Mouse (Mus musculus) MEL (cell line): ENCODE measurements around the gene Krt80. TPM values are rescaled to one million over a fixed set of nuclear protein-coding genes. Genes with fewer than 3 reads are reported as not detected.

ENCODE experiments used
- DNase-seq: peaks from one replicate; pipeline ENCODE4 v3.0.0; 2011; ENCODE audit warnings: low read depth, low spot score
- H3K27ac ChIP-seq: 2 replicates; pipeline ENCODE4 v1.5.1; 2012; ENCODE audit warnings: low read depth, mild to moderate bottlenecking, control low read depth, low read length, moderate library complexity; ENCODE audit not compliant: control insufficient read depth
- H3K27me3 ChIP-seq, 2 experiments: fragments of 150-350 bp in 1 of 2; sonication (generic) in 1 of 2; 2 replicates each; pipeline ENCODE4 v1.6.1; 2012; ENCODE audit warnings: low read length in 2 of 2, mild to moderate bottlenecking in 2 of 2, improper control_type of control experiment in 1 of 2, moderate library complexity in 1 of 2; ENCODE audit not compliant: insufficient read depth in 2 of 2, control insufficient read depth in 1 of 2
- H3K36me3 ChIP-seq, 2 experiments: 2 replicates each; pipeline ENCODE4 v1.6.1; 2012 to 2014; ENCODE audit warnings: low read length in 2 of 2, improper control_type of control experiment in 1 of 2, inconsistent platforms in 1 of 2, mild to moderate bottlenecking in 1 of 2; ENCODE audit not compliant: insufficient read depth in 2 of 2, control insufficient read depth in 1 of 2
- H3K4me1 ChIP-seq, 2 experiments: fragments of 150-350 bp in 1 of 2; sonication (generic) in 1 of 2; 2 replicates each; pipeline ENCODE4 v1.6.1; 2012; ENCODE audit warnings: low read length in 2 of 2, improper control_type of control experiment in 1 of 2, mild to moderate bottlenecking in 1 of 2; ENCODE audit not compliant: insufficient read depth in 2 of 2, control insufficient read depth in 1 of 2
- H3K4me3 ChIP-seq, 2 experiments: fragments of 150-350 bp in 1 of 2; sonication (generic) in 1 of 2; 2 replicates each; pipeline ENCODE4 v1.5.1; 2012; ENCODE audit warnings: low read depth in 2 of 2, low read length in 2 of 2, mild to moderate bottlenecking in 2 of 2, moderate library complexity in 2 of 2, control low read depth in 1 of 2, improper control_type of control experiment in 1 of 2; ENCODE audit not compliant: control insufficient read depth in 1 of 2, insufficient read depth in 1 of 2
- H3K79me2 ChIP-seq: 2 replicates; pipeline ENCODE4 v1.6.1; 2012; ENCODE audit warnings: mild to moderate bottlenecking, low read length, moderate library complexity; ENCODE audit not compliant: control insufficient read depth, poor library complexity, insufficient read depth
- H3K9ac ChIP-seq: 2 replicates; pipeline ENCODE4 v1.6.1; 2012; ENCODE audit warnings: low read depth, mild to moderate bottlenecking, control low read depth, low read length, moderate library complexity; ENCODE audit not compliant: control insufficient read depth, poor library complexity, severe bottlenecking
- H3K9me3 ChIP-seq: fragments of 150-350 bp; sonication (generic); replicated peaks from 2 replicates; pipeline ENCODE4 v1.6.1; 2012; ENCODE audit warnings: mild to moderate bottlenecking, low read length, improper control_type of control experiment, moderate library complexity; ENCODE audit not compliant: insufficient read depth
- BHLHE40 ChIP-seq: IDR thresholded peaks from 2 replicates; pipeline ENCODE4 v1.6.1; 2012; ENCODE audit warnings: low read depth, mild to moderate bottlenecking, inconsistent platforms, low read length, improper control_type of control experiment, borderline replicate concordance
- CHD2 ChIP-seq: IDR thresholded peaks from 2 replicates; pipeline ENCODE4 v1.6.1; 2011; ENCODE audit warnings: low read length, improper control_type of control experiment
- E2F4 ChIP-seq: IDR thresholded peaks from 2 replicates; pipeline ENCODE4 v1.6.1; 2011; ENCODE audit warnings: low read depth, low read length, improper control_type of control experiment, borderline replicate concordance
- HCFC1 ChIP-seq: IDR thresholded peaks from 2 replicates; pipeline ENCODE4 v1.6.1; 2012; ENCODE audit warnings: low read depth, mild to moderate bottlenecking, inconsistent platforms, low read length, improper control_type of control experiment, moderate library complexity
- JUND ChIP-seq: IDR thresholded peaks from 2 replicates; pipeline ENCODE4 v1.6.1; 2011; ENCODE audit warnings: low read depth, mild to moderate bottlenecking, improper control_type of control experiment, low read length
- MAFK ChIP-seq: IDR thresholded peaks from 2 replicates; pipeline ENCODE4 v1.6.1; 2011; ENCODE audit warnings: low read depth, mild to moderate bottlenecking, low read length, improper control_type of control experiment, borderline replicate concordance
- MAX ChIP-seq: IDR thresholded peaks from 2 replicates; pipeline ENCODE4 v1.6.1; 2011; ENCODE audit warnings: low read length, improper control_type of control experiment
- MEF2A ChIP-seq: IDR thresholded peaks from 2 replicates; pipeline ENCODE4 v1.6.1; 2014; ENCODE audit warnings: low read depth, mild to moderate bottlenecking, inconsistent platforms, low read length, improper control_type of control experiment; ENCODE audit not compliant: poor library complexity, insufficient replicate concordance, severe bottlenecking; ENCODE audit errors: extremely low read depth
- MXI1 ChIP-seq: IDR thresholded peaks from 2 replicates; pipeline ENCODE4 v1.6.1; 2011; ENCODE audit warnings: mild to moderate bottlenecking, low read depth, low read length, improper control_type of control experiment
- MYB ChIP-seq: IDR thresholded peaks from 2 replicates; pipeline ENCODE4 v1.6.1; 2011; ENCODE audit warnings: mild to moderate bottlenecking, low read depth, low read length, improper control_type of control experiment
- NELFE ChIP-seq: IDR thresholded peaks from 2 replicates; pipeline ENCODE4 v1.6.1; 2011; ENCODE audit warnings: low read depth, low read length, improper control_type of control experiment
- POLR2A ChIP-seq, 2 experiments: IDR thresholded peaks; 2 replicates each; pipeline ENCODE4 v1.6.1; 2011 to 2012; ENCODE audit warnings: low read length in 2 of 2, mild to moderate bottlenecking in 2 of 2, control low read depth in 1 of 2, improper control_type of control experiment in 1 of 2, low read depth in 1 of 2, moderate library complexity in 1 of 2; ENCODE audit not compliant: control insufficient read depth in 1 of 2, insufficient read depth in 1 of 2, poor library complexity in 1 of 2
- POLR2AphosphoS2 ChIP-seq: IDR thresholded peaks from 2 replicates; pipeline ENCODE4 v1.6.1; 2011; ENCODE audit warnings: low read length, improper control_type of control experiment
- POLR2AphosphoS5 ChIP-seq: IDR thresholded peaks from 2 replicates; pipeline ENCODE4 v1.6.1; 2012; ENCODE audit warnings: low read depth, borderline replicate concordance, mild to moderate bottlenecking, inconsistent platforms, low read length, moderate library complexity, mixed read lengths
- SIN3A ChIP-seq: IDR thresholded peaks from 2 replicates; pipeline ENCODE4 v1.6.1; 2012; ENCODE audit warnings: low read length, improper control_type of control experiment, inconsistent platforms
- SMC3 ChIP-seq: IDR thresholded peaks from 2 replicates; pipeline ENCODE4 v1.6.1; 2011; ENCODE audit warnings: low read depth, low read length, improper control_type of control experiment
- TBP ChIP-seq: IDR thresholded peaks from 2 replicates; pipeline ENCODE4 v1.8.0; 2011; ENCODE audit warnings: low read depth, low read length, improper control_type of control experiment
- UBTF ChIP-seq: IDR thresholded peaks from 2 replicates; pipeline ENCODE4 v1.6.1; 2012; ENCODE audit warnings: low read depth, mild to moderate bottlenecking, inconsistent platforms, low read length, improper control_type of control experiment, moderate library complexity, borderline replicate concordance; ENCODE audit not compliant: insufficient read depth
- ZMIZ1 ChIP-seq: IDR thresholded peaks from 2 replicates; pipeline ENCODE4 v1.6.1; 2012; ENCODE audit warnings: low read depth, mild to moderate bottlenecking, inconsistent platforms, low read length, improper control_type of control experiment, moderate library complexity
- ZNF384 ChIP-seq: IDR thresholded peaks from 2 replicates; pipeline ENCODE4 v1.6.1; 2012; ENCODE audit warnings: low read depth, mild to moderate bottlenecking, inconsistent platforms, low read length, improper control_type of control experiment
- polyA plus RNA-seq, 2 experiments: library from polyadenylated mRNA; stranded (reverse) in 1 of 2; unstranded in 1 of 2; fragments of >175 nt in 1 of 2; fragments of >200 nt in 1 of 2; gene quantifications; 2 replicates each; pipeline versions ENCODE4 v1.2.1 to v1.2.4; 2012; ENCODE audit warnings: low replicate concordance in 2 of 2, low read depth in 1 of 2; ENCODE audit not compliant: insufficient read length in 2 of 2, insufficient read depth in 1 of 2, missing spikeins in 1 of 2
- total RNA-seq: library from RNA; depleted of rRNA; stranded (reverse); fragments of 300-350 nt; gene quantifications from 2 replicates; pipeline ENCODE4 v1.2.3, GENCODE M21; 2012

Gene Krt80
- total and polyA plus RNA-seq, 3 experiments = not detected

GRCm38 (mm10) chr15:101311087-101311770 lies 58.7 kb downstream of the Krt80 start:
- Histone ChIP-seq H3K79me2 (no peaks in the 10 kb centered on the region), H3K9me3 (no peaks in the 10 kb centered on the region), H3K9ac (no peak overlapping the region), H3K36me3 (no peaks in the 10 kb centered on the region; a peak in 2 of 4 replicates), H3K27me3 (no peaks in the 10 kb centered on the region), H3K4me1 (peaks cover 0 to 9% of the 10 kb centered on the region in 2 experiments; a peak in 1 of 4 replicates), H3K27ac (no peak overlapping the region), H3K4me3 (no peak overlapping the region)
- TF ChIP-seq MAX (no peak), TBP (no peak), MYB (no peak), MEF2A (no peak), CHD2 (no peak), POLR2AphosphoS5 (no peak), POLR2A (IDR thresholded peaks at IDR 0.05; ENCODE audit: control insufficient read depth in 1 of 2, insufficient read depth in 1 of 2, low read depth in 1 of 2, low read length in 2 of 2, poor library complexity in 1 of 2) (no peak), MXI1 (no peak), HCFC1 (no peak), E2F4 (no peak), JUND (no peak), SIN3A (no peak), ZMIZ1 (no peak), UBTF (no peak), ZNF384 (no peak)
- no peak for DNase-seq

GRCm38 (mm10) chr15:101309493-101309892 lies 60.5 kb downstream of the Krt80 start:
- TF ChIP-seq NELFE (no peak), MAFK (no peak), POLR2AphosphoS5 (no peak), ZMIZ1 (no peak), BHLHE40 (no peak), JUND (no peak), MYB (no peak), POLR2AphosphoS2 (no peak), SMC3 (no peak)
- TF ChIP-seq, all 39 proteins: peak for 0
- no peaks in the 10 kb centered on the region for H3K9me3 ChIP-seq
- DNase-seq = no peak
- H3K79me2 ChIP-seq = no peaks in the 10 kb centered on the region
- no peaks in the 10 kb centered on the region; a peak in 2 of 4 replicates for H3K36me3 ChIP-seq
- no peaks in the 10 kb centered on the region for H3K27me3 ChIP-seq
- peaks cover 0 to 9% of the 10 kb centered on the region in 2 experiments; a peak in 1 of 4 replicates for H3K4me1 ChIP-seq
- H3K27ac ChIP-seq = no peak overlapping the region
- H3K4me3 ChIP-seq = no peak overlapping the region
- no peak overlapping the region for H3K9ac ChIP-seq
